Mouse (Mus musculus): ENCODE measurements around the gene Gm17657.

GRCm38 (mm10) chr17:29483282-29483681 is 66.2 kb downstream of the Gm17657 start:
- TF ChIP-seq CTCF (IDR thresholded peaks at IDR 0.05; ENCODE audit: extremely low read depth, insufficient read depth, insufficient read length, insufficient replicate concordance) = no peak
- TF ChIP-seq POLR2A (IDR thresholded peaks at IDR 0.05; ENCODE audit: low read depth, low read length) = no peak

All from spleen, adult 2 months (tissue).